Mouse (Mus musculus) embryonic facial prominence, embryonic 14.5 days (tissue): ENCODE measurements around the gene Sirt3. TPM values are rescaled to one million over a fixed set of nuclear protein-coding genes. Genes with fewer than 3 reads are reported as not detected.
"Not testable (repeated sequence)": the region's sequence is repeated elsewhere in the genome, so short reads cannot be mapped to it uniquely, and the experiment has no call there.

Experiments
- ATAC-seq: fragments of 200-750 bp; cut with Nextera tagmentation; 2 replicates; pipeline ENCODE4 v1.8.0; 2017; ENCODE audit warnings: low read depth, moderate number of reproducible peaks, moderate TSS enrichment
- DNase-seq: peaks from one replicate; pipeline ENCODE4 v3.0.0-alpha.2; 2015; ENCODE audit warnings: low spot score
- H3K27ac ChIP-seq: fragments of 300-500 bp; sonication (generic); replicated peaks from 2 replicates; pipeline ENCODE4 v1.5.1; 2014; ENCODE audit warnings: low read depth, mild to moderate bottlenecking, low read length, moderate library complexity
- H3K27me3 ChIP-seq: fragments of 300-500 bp; sonication (generic); replicated peaks from 2 replicates; pipeline ENCODE4 v1.6.1; 2014; ENCODE audit warnings: low read length; ENCODE audit not compliant: control insufficient read depth, insufficient read depth
- H3K36me3 ChIP-seq: fragments of 300-500 bp; sonication (generic); 2 replicates; pipeline ENCODE4 v1.6.1; 2014; ENCODE audit warnings: low read length, mixed read lengths; ENCODE audit not compliant: control insufficient read depth, insufficient read depth
- H3K4me1 ChIP-seq: fragments of 300-500 bp; sonication (generic); 2 replicates; pipeline ENCODE4 v1.6.1; 2014; ENCODE audit warnings: antibody characterized with exemption, low read length; ENCODE audit not compliant: control insufficient read depth, insufficient read depth
- H3K4me2 ChIP-seq: fragments of 300-500 bp; sonication (generic); 2 replicates; pipeline ENCODE4 v1.6.1; 2014; ENCODE audit warnings: low read depth, mild to moderate bottlenecking, low read length, moderate library complexity, mixed read lengths
- H3K4me3 ChIP-seq: fragments of 300-500 bp; sonication (generic); 2 replicates; pipeline ENCODE4 v1.5.1; 2014; ENCODE audit warnings: low read depth, mild to moderate bottlenecking, low read length
- H3K9ac ChIP-seq: fragments of 300-500 bp; sonication (generic); 2 replicates; pipeline ENCODE4 v1.6.1; 2014; ENCODE audit warnings: low read depth, mild to moderate bottlenecking, low read length, moderate library complexity, mixed read lengths
- H3K9me3 ChIP-seq: fragments of 300-500 bp; sonication (generic); 2 replicates; pipeline ENCODE4 v1.6.1; 2016; ENCODE audit warnings: low read length; ENCODE audit not compliant: control insufficient read depth
- WGBS: fragments of 180-500 bp; shearing (Covaris S2); extraction: QIAGEN DNeasy Blood & Tissue Kit; methylation state at CpG from one replicate; pipeline ENCODE4 v1.1.7; 2014; 5-methylcytosine and 5-hydroxymethylcytosine counted together
- polyA plus RNA-seq: library from polyadenylated mRNA; unstranded; fragments of >200 nt; fragmentation: Nextera tagmentation; extraction: Ambion mirVana; gene quantifications from 2 replicates; pipeline ENCODE4 v1.2.1, GENCODE M21; 2014

Sirt3 gene
- polyA plus RNA-seq, 1 experiment from 2014 or later: 18.3 TPM

GRCm38 (mm10) chr7:140903212-140903611, 21.1 kb upstream of the Sirt3 start:
- H3K4me3 ChIP-seq: no peak overlapping the region
- H3K4me2 ChIP-seq: no peak overlapping the region
- H3K27ac ChIP-seq: no peak overlapping the region
- no peaks in the 10 kb centered on the region for H3K9me3 ChIP-seq
- ATAC-seq (peak; percentile 31), DNase-seq (peak; percentile 60)
- 19% methylated on average over 13 of the region's 13 CpGs for WGBS
- H3K27me3 ChIP-seq: no peaks in the 10 kb centered on the region
- H3K9ac ChIP-seq: no peak overlapping the region; the same call in 1 of the 2 replicates
- no peaks in the 10 kb centered on the region for H3K4me1 ChIP-seq
- peaks cover 13% of the 10 kb centered on the region for H3K36me3 ChIP-seq

GRCm38 (mm10) chr7:140902036-140902875, 20.1 kb upstream of the Sirt3 start:
- H3K4me2 ChIP-seq: no peak overlapping the region
- DNase-seq (peak; percentile 30), ATAC-seq (peak; percentile 59; the same call in 1 of the 2 replicates)
- no peak overlapping the region for H3K27ac ChIP-seq
- H3K9me3 ChIP-seq: no peaks in the 10 kb centered on the region
- H3K36me3 ChIP-seq: peaks cover 22% of the 10 kb centered on the region
- H3K9ac ChIP-seq: peak overlapping the region; percentile 48
- H3K4me1 ChIP-seq: no peaks in the 10 kb centered on the region
- no peak overlapping the region for H3K4me3 ChIP-seq
- no peaks in the 10 kb centered on the region for H3K27me3 ChIP-seq
- WGBS: 55% methylated on average over 15 of the region's 15 CpGs

GRCm38 (mm10) chr7:140900220-140900619, 18.1 kb upstream of the Sirt3 start, which contains the start of gene Cox8b:
Gene Cox8b, minus strand, starts transcription at chr7:140900446.
- DNase-seq (no peak), ATAC-seq (no peak)
- Histone ChIP-seq H3K9ac (no peak within 1 kb of the TSS), H3K4me3 (no peak within 1 kb of the TSS), H3K36me3 (peaks cover 39% of the 10 kb centered on the region), H3K27me3 (no peaks in the 10 kb centered on the region), H3K4me1 (no peaks in the 10 kb centered on the region), H3K9me3 (no peaks in the 10 kb centered on the region), H3K27ac (no peak within 1 kb of the TSS), H3K4me2 (no peak within 1 kb of the TSS)
- 78% methylated on average over 10 of the region's 10 CpGs for WGBS

GRCm38 (mm10) chr7:140899121-140899520, 17.0 kb upstream of the Sirt3 start:
- Histone ChIP-seq H3K27me3 (no peaks in the 10 kb centered on the region), H3K4me3 (no peak overlapping the region), H3K27ac (no peak overlapping the region), H3K4me1 (no peaks in the 10 kb centered on the region), H3K9me3 (no peaks in the 10 kb centered on the region), H3K4me2 (no peak overlapping the region), H3K36me3 (peaks cover 48% of the 10 kb centered on the region), H3K9ac (no peak overlapping the region)
- DNase-seq (no peak), ATAC-seq (no peak)
- 85% methylated on average over 3 of the region's 3 CpGs for WGBS

- no peaks in the 10 kb centered on the region for H3K9me3 ChIP-seq
- no peak overlapping the region for H3K9ac ChIP-seq
- no peak overlapping the region for H3K4me3 ChIP-seq
- H3K27ac ChIP-seq: no peak overlapping the region
- 77% methylated on average over 7 of the region's 7 CpGs for WGBS
- peaks cover 59% of the 10 kb centered on the region for H3K36me3 ChIP-seq
- DNase-seq (peak; percentile 26), ATAC-seq (peak; percentile 53; the same call in 1 of the 2 replicates)
- H3K4me2 ChIP-seq: no peak overlapping the region
- H3K27me3 ChIP-seq: no peaks in the 10 kb centered on the region
- no peaks in the 10 kb centered on the region for H3K4me1 ChIP-seq
Measured at GRCm38 (mm10) chr7:140897863-140898262, 15.8 kb upstream of the Sirt3 start.

GRCm38 (mm10) chr7:140894611-140895010, 12.5 kb upstream of the Sirt3 start:
- Histone ChIP-seq H3K4me2 (no peak overlapping the region), H3K4me1 (no peaks in the 10 kb centered on the region), H3K9me3 (no peaks in the 10 kb centered on the region), H3K9ac (no peak overlapping the region), H3K27me3 (no peaks in the 10 kb centered on the region), H3K4me3 (no peak overlapping the region), H3K27ac (no peak overlapping the region), H3K36me3 (peaks cover 78% of the 10 kb centered on the region)
- WGBS: 98% methylated on average over 3 of the region's 3 CpGs
- ATAC-seq: no peak
- DNase-seq: no peak

GRCm38 (mm10) chr7:140894031-140894430, 11.9 kb upstream of the Sirt3 start:
- no peaks in the 10 kb centered on the region for H3K27me3 ChIP-seq
- 86% methylated on average over 7 of the region's 7 CpGs for WGBS
- no peaks in the 10 kb centered on the region for H3K4me1 ChIP-seq
- no peak for DNase-seq
- no peak overlapping the region for H3K9ac ChIP-seq
- ATAC-seq: no peak
- H3K9me3 ChIP-seq: no peaks in the 10 kb centered on the region
- no peak overlapping the region for H3K4me3 ChIP-seq
- peaks cover 79% of the 10 kb centered on the region for H3K36me3 ChIP-seq
- no peak overlapping the region for H3K4me2 ChIP-seq
- H3K27ac ChIP-seq: no peak overlapping the region

GRCm38 (mm10) chr7:140890636-140891035, 8.5 kb upstream of the Sirt3 start:
- H3K9me3 ChIP-seq, H3K27me3 ChIP-seq, H3K4me3 ChIP-seq, H3K27ac ChIP-seq, H3K9ac ChIP-seq, H3K4me2 ChIP-seq, H3K4me1 ChIP-seq, ATAC-seq, DNase-seq: not testable (repeated sequence)
- WGBS: 95% methylated on average over 16 of the region's 16 CpGs
- H3K36me3 ChIP-seq: peaks cover 78% of the 10 kb centered on the region

- 1% methylated on average over 12 of the region's 12 CpGs for WGBS
- peak overlapping the region; percentile 78 for H3K9ac ChIP-seq
- H3K4me2 ChIP-seq: peak overlapping the region; percentile 73
- peak overlapping the region; percentile 91; the same call in 1 of the 2 replicates for H3K27ac ChIP-seq
- DNase-seq (no peak), ATAC-seq (peak; percentile 47)
- H3K27me3 ChIP-seq: no peaks in the 10 kb centered on the region
- H3K9me3 ChIP-seq: no peaks in the 10 kb centered on the region
- peaks cover 27% of the 10 kb centered on the region for H3K36me3 ChIP-seq
- H3K4me1 ChIP-seq: peaks cover 8% of the 10 kb centered on the region
- peak overlapping the region; percentile 60 for H3K4me3 ChIP-seq
Measured at GRCm38 (mm10) chr7:140882469-140882803, 327 bp upstream of the Sirt3 start.
